Comparison of ENCODE assay signal across 1 mouse cellular context in genomic region chr1:160246844-160247243, GRCm38 (mm10).
TF ChIP-seq lines count a peak whose summit lies in the region.

No protein-coding gene starts in this region.

TF ChIP-seq in CH12.LX, 34 proteins besides CTCF, POLR2A, EP300 and RAD21 (continued from another document):
- TF ChIP-seq SMC3 (IDR thresholded peaks at IDR 0.05; ENCODE audit: low read depth, low read length) (no peak), GABPA (IDR thresholded peaks at IDR 0.05; ENCODE audit: insufficient replicate concordance, low read depth, low read length) (no peak), TBP (conservative IDR thresholded peaks at IDR 0.05; ENCODE audit: low read depth, low read length) (no peak), SIN3A (IDR thresholded peaks at IDR 0.05; ENCODE audit: low read length) (no peak), IRF4 (IDR thresholded peaks at IDR 0.05; ENCODE audit: low read depth, low read length) (peak; percentile 43; the same call in 1 of the 2 replicates), MAX (IDR thresholded peaks at IDR 0.05; ENCODE audit: low read length) (peak; percentile 12; the same call in 1 of the 2 replicates), MXI1 (IDR thresholded peaks at IDR 0.05; ENCODE audit: low read depth, low read length) (0 out of 2 replicates have a peak, but pooled peaks have one; percentile 39), BHLHE40 (IDR thresholded peaks at IDR 0.05; ENCODE audit: low read depth, low read length) (no peak; the same call in 1 of the 2 replicates), ZNF384 (IDR thresholded peaks at IDR 0.05; ENCODE audit: low read depth, low read length) (no peak), MAZ (IDR thresholded peaks at IDR 0.05; ENCODE audit: low read depth, low read length) (no peak), ELF1 (IDR thresholded peaks at IDR 0.05; ENCODE audit: low read depth, low read length) (no peak)
